Mouse (Mus musculus) naive thymus-derived CD4-positive, alpha-beta T cell, adult 2 months (primary cell): ENCODE results near the gene Fam234b.

ENCODE experiments used
- DNase-seq: peaks from one replicate; pipeline ENCODE4 v3.0.0-alpha.2; 2011; ENCODE audit warnings: low read depth

Gene Fam234b

GRCm38 (mm10) chr6:135197921-135198532 lies at the start of gene Fam234b, which contains the start of gene Hebp1:
TSS of gene Fam234b (plus strand) at chr6:135197977.
TSS of gene Hebp1 (minus strand) at chr6:135198022.
- peak; percentile 78 for DNase-seq

- DNase-seq: peak; percentile 31
These were observed 49.3 kb upstream of the Fam234b start for GRCm38 (mm10) chr6:135148506-135148905.

GRCm38 (mm10) chr6:135149175-135149574 lies 48.6 kb upstream of the Fam234b start:
- no peak for DNase-seq

GRCm38 (mm10) chr6:135149722-135150121 lies 48.1 kb upstream of the Fam234b start:
- DNase-seq: no peak

- peak; percentile 45 for DNase-seq
These were observed 47.5 kb upstream of the Fam234b start for GRCm38 (mm10) chr6:135150311-135150710.

GRCm38 (mm10) chr6:135153719-135154118 lies 44.1 kb upstream of the Fam234b start:
- DNase-seq: no peak

- DNase-seq: no peak
These were observed 41.2 kb upstream of the Fam234b start for GRCm38 (mm10) chr6:135156597-135156996.

GRCm38 (mm10) chr6:135157496-135157895 lies 40.3 kb upstream of the Fam234b start:
- no peak for DNase-seq

GRCm38 (mm10) chr6:135158509-135158908 lies 39.3 kb upstream of the Fam234b start:
- DNase-seq: no peak

GRCm38 (mm10) chr6:135161356-135161755 lies 36.4 kb upstream of the Fam234b start:
- DNase-seq: no peak

GRCm38 (mm10) chr6:135162311-135162710 lies 35.5 kb upstream of the Fam234b start:
- no peak for DNase-seq

GRCm38 (mm10) chr6:135162861-135163260 lies 34.9 kb upstream of the Fam234b start:
- no peak for DNase-seq

GRCm38 (mm10) chr6:135165191-135165590 lies 32.6 kb upstream of the Fam234b start:
- no peak for DNase-seq

GRCm38 (mm10) chr6:135165706-135166105 lies 32.1 kb upstream of the Fam234b start:
- DNase-seq: no peak

- DNase-seq: no peak
These were observed 31.5 kb upstream of the Fam234b start for GRCm38 (mm10) chr6:135166262-135166661.

- DNase-seq: no peak
These were observed 31.1 kb upstream of the Fam234b start for GRCm38 (mm10) chr6:135166712-135167111.

- peak; percentile 41 for DNase-seq
These were observed 30.1 kb upstream of the Fam234b start for GRCm38 (mm10) chr6:135167380-135168311.

GRCm38 (mm10) chr6:135168471-135168870 lies 29.3 kb upstream of the Fam234b start:
- no peak for DNase-seq

GRCm38 (mm10) chr6:135169246-135169645 lies 28.5 kb upstream of the Fam234b start:
- DNase-seq: no peak

GRCm38 (mm10) chr6:135171736-135172135 lies 26.0 kb upstream of the Fam234b start:
- no peak for DNase-seq

GRCm38 (mm10) chr6:135175014-135175413 lies 22.8 kb upstream of the Fam234b start:
- no peak for DNase-seq

- no peak for DNase-seq
These were observed 20.5 kb upstream of the Fam234b start for GRCm38 (mm10) chr6:135177271-135177670.

- no peak for DNase-seq
These were observed 19.2 kb upstream of the Fam234b start for GRCm38 (mm10) chr6:135178599-135178998.
